Mouse (Mus musculus): ENCODE results near the gene C1qc. TPM values are rescaled to one million over a fixed set of nuclear protein-coding genes. Genes with fewer than 3 reads are reported as not detected.

The C1qc gene
- polyA plus RNA-seq, 1 experiment = 436 TPM

DNA sequence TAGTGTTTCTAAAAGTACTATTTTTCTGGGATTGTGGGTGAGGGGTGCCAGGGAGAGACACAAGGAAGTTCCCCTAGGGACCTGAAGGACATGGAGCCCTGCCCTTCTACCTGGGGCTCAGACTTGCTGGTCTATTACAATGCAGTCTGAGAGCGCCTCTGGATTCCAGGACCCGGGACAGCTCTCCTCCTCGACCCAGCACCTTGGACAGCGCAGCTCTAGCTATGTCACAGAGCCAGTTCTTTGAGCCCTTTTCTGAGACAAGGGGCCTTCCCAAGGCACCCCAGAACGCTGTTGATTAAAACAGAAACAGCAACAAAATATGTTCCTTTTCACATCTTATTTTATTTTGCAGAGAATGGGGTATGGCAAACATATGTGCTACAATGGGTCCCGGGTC lies 31.7 kb upstream of the C1qc start:
- H3K27ac ChIP-seq (ENCODE audit: insufficient read depth, low read length) = no peak overlapping the region
- TF ChIP-seq CTCF (IDR thresholded peaks at IDR 0.05; ENCODE audit: extremely low read depth, insufficient read depth, insufficient read length, insufficient replicate concordance) (no peak), POLR2A (IDR thresholded peaks at IDR 0.05; ENCODE audit: low read depth, low read length) (no peak)
- no peak for DNase-seq (ENCODE audit: low read depth in 1 of 2, low spot score in 2 of 2)
- no peaks in the 10 kb centered on the region for H3K27me3 ChIP-seq (ENCODE audit: control insufficient read depth, insufficient read depth, low read length)
- H3K36me3 ChIP-seq (ENCODE audit: control insufficient read depth, insufficient read depth, low read length) = no peaks in the 10 kb centered on the region
- 7% methylated on average over 6 of the region's 6 CpGs for WGBS
- no peak overlapping the region for H3K4me3 ChIP-seq (ENCODE audit: extremely low read depth, insufficient read depth, insufficient read length)
- no peaks in the 10 kb centered on the region for H3K4me1 ChIP-seq (ENCODE audit: control insufficient read depth, insufficient read depth, insufficient read length)

- no peak overlapping the region for H3K27ac ChIP-seq (ENCODE audit: insufficient read depth, low read length)
- TF ChIP-seq CTCF (IDR thresholded peaks at IDR 0.05; ENCODE audit: extremely low read depth, insufficient read depth, insufficient read length, insufficient replicate concordance) (no peak), POLR2A (IDR thresholded peaks at IDR 0.05; ENCODE audit: low read depth, low read length) (no peak)
- 76% methylated on average over 3 of the region's 3 CpGs for WGBS
Observed at GRCm38 (mm10) chr4:136919526-136919925, 26.7 kb upstream of the C1qc start.

DNA sequence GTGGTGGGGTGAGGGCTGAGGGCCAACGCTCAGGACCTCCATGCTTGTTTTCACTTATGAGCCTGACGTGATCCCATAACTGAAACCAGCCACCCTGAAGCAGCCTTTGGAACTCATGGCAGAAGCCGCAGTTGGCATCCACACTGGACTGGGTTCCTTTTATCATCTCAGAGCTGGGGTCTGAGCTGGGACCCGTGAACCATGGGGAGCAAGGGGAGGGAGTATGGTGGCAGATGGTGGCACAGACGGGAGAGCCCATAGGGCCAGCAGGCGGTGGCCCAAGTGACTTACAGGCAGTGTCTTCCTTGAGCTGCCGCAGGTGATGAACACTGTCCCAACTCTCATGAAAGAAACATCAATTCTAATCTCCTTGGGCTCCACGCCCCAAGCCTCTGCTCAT lies 26.0 kb upstream of the C1qc start:
- no peaks in the 10 kb centered on the region for H3K4me1 ChIP-seq (ENCODE audit: control insufficient read depth, insufficient read depth, insufficient read length)
- H3K27ac ChIP-seq (ENCODE audit: insufficient read depth, low read length) = no peak overlapping the region
- H3K27me3 ChIP-seq (ENCODE audit: control insufficient read depth, insufficient read depth, low read length) = no peaks in the 10 kb centered on the region
- WGBS = 82% methylated on average over 8 of the region's 8 CpGs
- no peaks in the 10 kb centered on the region for H3K36me3 ChIP-seq (ENCODE audit: control insufficient read depth, insufficient read depth, low read length)
- TF ChIP-seq CTCF (IDR thresholded peaks at IDR 0.05; ENCODE audit: extremely low read depth, insufficient read depth, insufficient read length, insufficient replicate concordance) = no peak
- TF ChIP-seq POLR2A (IDR thresholded peaks at IDR 0.05; ENCODE audit: low read depth, low read length) = no peak
- H3K4me3 ChIP-seq (ENCODE audit: extremely low read depth, insufficient read depth, insufficient read length) = no peak overlapping the region
- no peak for DNase-seq (ENCODE audit: low read depth in 1 of 2, low spot score in 2 of 2)

More at GRCm38 (mm10) chr4:136919526-136919925, 26.7 kb upstream of the C1qc start:
- DNase-seq (ENCODE audit: low read depth in 1 of 2, low spot score in 2 of 2) = no peak
- Histone ChIP-seq H3K36me3 (ENCODE audit: control insufficient read depth, insufficient read depth, low read length) (no peaks in the 10 kb centered on the region), H3K4me1 (ENCODE audit: control insufficient read depth, insufficient read depth, insufficient read length) (no peaks in the 10 kb centered on the region), H3K4me3 (ENCODE audit: extremely low read depth, insufficient read depth, insufficient read length) (no peak overlapping the region), H3K27me3 (ENCODE audit: control insufficient read depth, insufficient read depth, low read length) (no peaks in the 10 kb centered on the region)

- TF ChIP-seq POLR2A (IDR thresholded peaks at IDR 0.05; ENCODE audit: low read depth, low read length) (no peak), CTCF (IDR thresholded peaks at IDR 0.05; ENCODE audit: extremely low read depth, insufficient read depth, insufficient read length, insufficient replicate concordance) (no peak)
- no peak overlapping the region for H3K27ac ChIP-seq (ENCODE audit: insufficient read depth, low read length)
- 52% methylated on average over 7 of the region's 7 CpGs for WGBS
- no peaks in the 10 kb centered on the region for H3K4me1 ChIP-seq (ENCODE audit: control insufficient read depth, insufficient read depth, insufficient read length)
- no peak overlapping the region for H3K4me3 ChIP-seq (ENCODE audit: extremely low read depth, insufficient read depth, insufficient read length)
- H3K27me3 ChIP-seq (ENCODE audit: control insufficient read depth, insufficient read depth, low read length) = no peaks in the 10 kb centered on the region
- no peak for DNase-seq (ENCODE audit: low read depth in 1 of 2, low spot score in 2 of 2)
- no peaks in the 10 kb centered on the region for H3K36me3 ChIP-seq (ENCODE audit: control insufficient read depth, insufficient read depth, low read length)
Observed at GRCm38 (mm10) chr4:136917165-136917524, 24.3 kb upstream of the C1qc start.

GRCm38 (mm10) chr4:136916359-136917164 lies 23.7 kb upstream of the C1qc start:
- Histone ChIP-seq H3K36me3 (ENCODE audit: control insufficient read depth, insufficient read depth, low read length) (no peaks in the 10 kb centered on the region), H3K4me1 (ENCODE audit: control insufficient read depth, insufficient read depth, insufficient read length) (no peaks in the 10 kb centered on the region), H3K27ac (ENCODE audit: insufficient read depth, low read length) (no peak overlapping the region), H3K4me3 (ENCODE audit: extremely low read depth, insufficient read depth, insufficient read length) (no peak overlapping the region), H3K27me3 (ENCODE audit: control insufficient read depth, insufficient read depth, low read length) (no peaks in the 10 kb centered on the region)
- DNase-seq (ENCODE audit: low read depth in 1 of 2, low spot score in 2 of 2) = no peak
- 80% methylated on average over 20 of the region's 20 CpGs for WGBS
- TF ChIP-seq POLR2A (IDR thresholded peaks at IDR 0.05; ENCODE audit: low read depth, low read length) = no peak
- TF ChIP-seq CTCF (IDR thresholded peaks at IDR 0.05; ENCODE audit: extremely low read depth, insufficient read depth, insufficient read length, insufficient replicate concordance) = no peak

- Histone ChIP-seq H3K27me3 (ENCODE audit: control insufficient read depth, insufficient read depth, low read length) (no peaks in the 10 kb centered on the region), H3K4me1 (ENCODE audit: control insufficient read depth, insufficient read depth, insufficient read length) (no peaks in the 10 kb centered on the region), H3K27ac (ENCODE audit: insufficient read depth, low read length) (no peak overlapping the region), H3K36me3 (ENCODE audit: control insufficient read depth, insufficient read depth, low read length) (no peaks in the 10 kb centered on the region), H3K4me3 (ENCODE audit: extremely low read depth, insufficient read depth, insufficient read length) (no peak overlapping the region)
- DNase-seq (ENCODE audit: low read depth in 1 of 2, low spot score in 2 of 2) = no peak
- TF ChIP-seq CTCF (IDR thresholded peaks at IDR 0.05; ENCODE audit: extremely low read depth, insufficient read depth, insufficient read length, insufficient replicate concordance) (no peak), POLR2A (IDR thresholded peaks at IDR 0.05; ENCODE audit: low read depth, low read length) (no peak)
- 26% methylated on average over 9 of the region's 9 CpGs for WGBS
Observed at GRCm38 (mm10) chr4:136912841-136913240, 20.0 kb upstream of the C1qc start.

GRCm38 (mm10) chr4:136911804-136912203 lies 18.9 kb upstream of the C1qc start:
- no peak for TF ChIP-seq CTCF (IDR thresholded peaks at IDR 0.05; ENCODE audit: extremely low read depth, insufficient read depth, insufficient read length, insufficient replicate concordance)
- Histone ChIP-seq H3K27me3 (ENCODE audit: control insufficient read depth, insufficient read depth, low read length) (no peaks in the 10 kb centered on the region), H3K4me1 (ENCODE audit: control insufficient read depth, insufficient read depth, insufficient read length) (no peaks in the 10 kb centered on the region), H3K36me3 (ENCODE audit: control insufficient read depth, insufficient read depth, low read length) (no peaks in the 10 kb centered on the region), H3K27ac (ENCODE audit: insufficient read depth, low read length) (no peak overlapping the region), H3K4me3 (ENCODE audit: extremely low read depth, insufficient read depth, insufficient read length) (no peak overlapping the region)
- WGBS = 46% methylated on average over 9 of the region's 9 CpGs
- no peak for DNase-seq (ENCODE audit: low read depth in 1 of 2, low spot score in 2 of 2)

Data from spleen, adult 2 months (tissue).